Comparison of ENCODE assay signal across 15 mouse cellular contexts in the genomic region with DNA sequence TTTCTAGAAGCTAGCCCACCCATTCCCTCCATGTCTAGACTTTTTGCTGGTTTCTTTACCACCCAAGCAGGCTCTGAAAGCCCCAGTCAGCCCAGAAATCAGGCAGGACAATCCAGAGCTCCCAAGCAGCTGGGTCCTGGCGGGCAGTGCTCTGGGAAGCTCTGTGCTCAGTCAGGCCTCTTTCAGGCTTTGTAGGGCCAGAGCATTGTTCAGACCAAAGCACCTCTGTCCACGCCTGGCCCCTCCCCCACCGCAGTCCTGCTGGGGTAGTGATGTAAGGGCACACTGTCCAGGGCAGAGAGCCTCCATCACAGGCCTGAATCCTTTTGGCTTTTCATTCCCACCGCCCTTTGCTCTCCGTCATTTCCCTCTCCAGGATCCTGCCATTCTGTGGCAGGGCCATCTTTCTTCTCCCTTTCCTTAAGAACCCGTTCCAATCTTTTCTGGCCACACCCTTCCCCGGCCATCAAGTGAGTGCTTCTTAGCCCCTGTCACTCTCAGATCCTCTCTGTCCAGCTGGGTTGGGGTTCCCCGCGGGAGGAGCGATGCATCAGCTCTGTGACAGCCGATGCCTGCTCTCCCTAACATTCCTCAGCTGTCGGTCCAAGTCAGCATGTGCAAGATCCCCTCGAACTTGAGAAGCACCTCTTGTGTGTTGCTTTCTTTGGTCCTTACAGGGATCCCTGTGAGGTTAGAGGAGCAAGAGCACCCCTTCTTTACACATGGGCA. TPM values are rescaled to one million over a fixed set of nuclear protein-coding genes. Genes with fewer than 3 reads are reported as not detected.
A peak's percentile ranks its signal among the peaks of the same experiment; 100 is the strongest.
DNase-seq lines count a peak whose midpoint lies in the region; ATAC-seq lines count a peak whose summit lies in the region.
"Had no signal": no experiment of that assay in that cellular context is flagged by ENCODE, and none has a peak within 500 bp of the region (broad histone marks: within the 10 kb centered on the region; RNA-seq: fewer than 3 reads in every experiment).

No protein-coding gene starts in this region.

- peaks cover 8% of the 10 kb centered on the region for H3K4me1 ChIP-seq in forebrain, embryonic 11.5 days (replicated peaks; ENCODE audit: control insufficient read depth, insufficient read depth, low read length)
- no peaks in the 10 kb centered on the region for H3K4me1 ChIP-seq in forebrain, embryonic 15.5 days

- H3K9ac ChIP-seq in forebrain, embryonic 11.5 days (ENCODE audit: low read length): peak overlapping the region; percentile 35
- no peak overlapping the region for H3K9ac ChIP-seq in forebrain, embryonic 15.5 days (replicated peaks)
- H3K9ac ChIP-seq: heart, embryonic 15.5 days had no signal

- peak overlapping the region; percentile 27 for H3K27ac ChIP-seq in forebrain, embryonic 11.5 days (ENCODE audit: low read depth, low read length)
- H3K27ac ChIP-seq in forebrain, embryonic 15.5 days (replicated peaks): no peak overlapping the region
- H3K27ac ChIP-seq: heart, embryonic 15.5 days had no signal

- no peak overlapping the region for H3K4me3 ChIP-seq in forebrain, embryonic 11.5 days (ENCODE audit: low read depth, low read length)
- no peak overlapping the region for H3K4me3 ChIP-seq in forebrain, embryonic 15.5 days
- H3K4me3 ChIP-seq: heart, embryonic 15.5 days had no signal

- WGBS in forebrain, embryonic 11.5 days: 26% methylated on average over 13 of the region's 13 CpGs
- 36% methylated on average over 13 of the region's 13 CpGs for WGBS in forebrain, embryonic 15.5 days

- ATAC-seq in forebrain, embryonic 11.5 days (replicated peaks; ENCODE audit: low FRiP score): peak; percentile 64
- ATAC-seq in forebrain, embryonic 15.5 days (replicated peaks): no peak
- ATAC-seq: activated CD4-positive, CD25-positive, alpha-beta regulatory T cell, adult 4 months; forebrain, embryonic 14.5 days had no signal

- H3K36me3 ChIP-seq in forebrain, embryonic 11.5 days (ENCODE audit: control insufficient read depth, insufficient read depth, low read length): no peaks in the 10 kb centered on the region; the same call in 1 of the 2 replicates
- peaks cover 14% of the 10 kb centered on the region; the same call in 1 of the 2 replicates for H3K36me3 ChIP-seq in forebrain, embryonic 15.5 days

- peak; percentile 75 for DNase-seq in forebrain, embryonic 11.5 days (ENCODE audit: low spot score)
- DNase-seq in layer of hippocampus, adult 11-12 months (ENCODE audit: low spot score): peak; percentile 68
- DNase-seq in layer of hippocampus, postnatal 14 days (ENCODE audit: low spot score in 2 of 2): no peak
- DNase-seq in brain, adult 2 months (ENCODE audit: low read depth, low spot score): peak; percentile 88
- DNase-seq in lung, postnatal 10 days: peak; percentile 78
- DNase-seq in gastrocnemius, postnatal 10 days: no peak
- no peak for DNase-seq in cerebellum, adult 11-12 months
- DNase-seq: cerebellum, postnatal 36 days; kidney, postnatal 14 days had no signal

- H3K4me2 ChIP-seq in forebrain, embryonic 11.5 days (ENCODE audit: low read depth, low read length, severe bottlenecking): no peak overlapping the region
- no peak overlapping the region for H3K4me2 ChIP-seq in forebrain, embryonic 15.5 days (replicated peaks)
- H3K4me2 ChIP-seq: heart, embryonic 15.5 days had no signal

- no peaks in the 10 kb centered on the region for H3K9me3 ChIP-seq in forebrain, embryonic 11.5 days (ENCODE audit: control insufficient read depth, low read length)
- no peaks in the 10 kb centered on the region for H3K9me3 ChIP-seq in forebrain, embryonic 15.5 days
- H3K9me3 ChIP-seq: G1E; heart, embryonic 15.5 days had no signal

- H3K27me3 ChIP-seq in forebrain, embryonic 11.5 days (ENCODE audit: control insufficient read depth, insufficient read depth, low read length): no peaks in the 10 kb centered on the region
- H3K27me3 ChIP-seq in forebrain, embryonic 15.5 days: no peaks in the 10 kb centered on the region
- H3K27me3 ChIP-seq: heart, embryonic 15.5 days had no signal

RNA-seq across cellular contexts. Expression of gene Hs1bp3, which starts 26.5 kb away (rescaled TPM):
- 7.8 and 10.5 TPM in 2 replicates for polyA plus RNA-seq in forebrain, embryonic 11.5 days (2014; fragmentation: Nextera tagmentation; extraction: Ambion mirVana)
- 11.0 and 11.6 TPM in 2 replicates for polyA plus RNA-seq in forebrain, embryonic 15.5 days (2015; fragmentation: Nextera tagmentation; extraction: Ambion mirVana)
- 10 to 100 TPM; 10.3 to 11.6 TPM for total RNA-seq in layer of hippocampus, postnatal 14 days (2021)
- total RNA-seq in gastrocnemius, postnatal 10 days (2021): 1 to 10 TPM; 6.2 to 7.7 TPM

RNA-seq across cellular contexts. Expression of gene Gdf7, which starts 38.0 kb away (rescaled TPM):
- 0.75 TPM in 1 of 2 replicates, not detected in the other for polyA plus RNA-seq in forebrain, embryonic 11.5 days (2014; fragmentation: Nextera tagmentation; extraction: Ambion mirVana)
- 0.13 and 0.19 TPM in 2 replicates for polyA plus RNA-seq in forebrain, embryonic 15.5 days (2015; fragmentation: Nextera tagmentation; extraction: Ambion mirVana)
- total RNA-seq in layer of hippocampus, postnatal 14 days (2021): under 1 TPM; 0.23 to 0.26 TPM
- not detected for total RNA-seq in gastrocnemius, postnatal 10 days (2021)
- total RNA-seq: G1E had no signal
- polyA plus RNA-seq: activated CD4-positive, CD25-positive, alpha-beta regulatory T cell, adult 4 months; forebrain, embryonic 14.5 days; G1E; heart, embryonic 15.5 days; spleen, adult 2 months had no signal

Comparison
In these comparisons a context has a peak if more than half of its experiments do, and no peak if none do; other contexts are left out.
1. DNase-seq: peak in forebrain, embryonic 11.5 days (single experiment), layer of hippocampus, adult 11-12 months (single experiment), brain, adult 2 months (single experiment) and lung, postnatal 10 days (single experiment); none in layer of hippocampus, postnatal 14 days (0 of 2), gastrocnemius, postnatal 10 days (single experiment) and cerebellum, adult 11-12 months (single experiment).